Mouse (Mus musculus) cerebellum, postnatal 36 days (tissue): ENCODE results near the gene Sec16a.
A peak's percentile ranks its signal among the peaks of the same experiment; 100 is the strongest.

Experiments used
- DNase-seq, 2 experiments: peaks; one replicate each; pipeline ENCODE4 v3.0.0; 2021 to 2022; ENCODE audit warnings: mixed read lengths in 2 of 2

Gene Sec16a

DNA sequence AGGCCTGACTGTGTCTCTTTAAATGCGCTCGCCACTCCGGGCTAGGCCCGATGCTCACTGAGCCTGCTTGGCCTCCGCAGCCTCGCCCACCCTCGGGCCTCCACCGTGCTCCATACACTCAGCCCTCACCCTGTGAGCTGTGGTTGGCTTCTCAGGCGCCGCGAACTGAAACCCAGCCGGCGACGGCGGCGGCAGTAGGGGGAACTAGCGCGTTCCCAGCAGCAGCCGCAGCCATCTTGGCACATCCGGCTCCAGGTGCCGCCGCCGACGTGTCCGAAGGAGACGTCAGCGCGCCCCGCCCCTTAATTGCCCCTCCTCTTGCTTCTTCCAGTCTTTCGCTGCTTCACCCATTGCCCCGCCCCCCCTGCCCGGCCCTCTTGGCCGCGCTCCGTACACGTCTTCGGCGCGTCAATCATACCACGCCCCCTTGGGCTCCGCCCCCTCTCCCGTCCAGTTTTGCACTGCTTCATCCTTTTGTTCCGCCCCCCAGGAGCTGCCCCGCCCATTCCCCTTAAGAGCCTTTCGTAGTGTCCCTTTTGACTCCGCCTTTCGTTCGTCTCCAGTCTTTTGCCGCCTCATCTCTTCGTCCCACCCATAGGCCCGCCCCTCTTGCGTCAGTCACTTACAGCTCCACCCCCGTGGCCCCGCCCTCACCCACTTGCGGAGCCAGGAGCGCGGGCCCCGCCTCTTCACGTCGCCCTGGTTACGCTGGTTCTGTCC lies at the start of gene Sec16a:
Sec16a (minus strand) TSS at position 271 of the 720 bp plus-strand sequence.
- DNase-seq: peak; percentile 100

DNA sequence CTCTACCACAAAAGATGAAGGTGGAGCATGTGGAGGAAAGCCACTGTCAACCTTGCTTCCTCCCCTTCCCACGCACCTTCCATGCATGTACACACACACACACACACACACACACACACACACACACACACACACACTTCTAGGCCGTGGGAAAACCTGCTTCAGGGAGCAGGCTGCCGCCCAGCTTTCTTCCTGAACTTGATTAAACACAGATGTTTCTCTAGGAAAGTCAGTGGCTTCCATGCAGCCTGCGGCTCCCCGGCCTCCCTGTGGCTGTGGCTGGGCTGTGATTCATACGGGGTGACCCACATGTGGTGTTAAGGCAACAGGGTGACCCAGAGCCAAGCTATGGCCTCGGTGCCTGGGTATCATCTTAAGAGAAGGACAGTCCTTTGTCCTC lies 49.4 kb upstream of the Sec16a start:
- DNase-seq: no peak

DNA sequence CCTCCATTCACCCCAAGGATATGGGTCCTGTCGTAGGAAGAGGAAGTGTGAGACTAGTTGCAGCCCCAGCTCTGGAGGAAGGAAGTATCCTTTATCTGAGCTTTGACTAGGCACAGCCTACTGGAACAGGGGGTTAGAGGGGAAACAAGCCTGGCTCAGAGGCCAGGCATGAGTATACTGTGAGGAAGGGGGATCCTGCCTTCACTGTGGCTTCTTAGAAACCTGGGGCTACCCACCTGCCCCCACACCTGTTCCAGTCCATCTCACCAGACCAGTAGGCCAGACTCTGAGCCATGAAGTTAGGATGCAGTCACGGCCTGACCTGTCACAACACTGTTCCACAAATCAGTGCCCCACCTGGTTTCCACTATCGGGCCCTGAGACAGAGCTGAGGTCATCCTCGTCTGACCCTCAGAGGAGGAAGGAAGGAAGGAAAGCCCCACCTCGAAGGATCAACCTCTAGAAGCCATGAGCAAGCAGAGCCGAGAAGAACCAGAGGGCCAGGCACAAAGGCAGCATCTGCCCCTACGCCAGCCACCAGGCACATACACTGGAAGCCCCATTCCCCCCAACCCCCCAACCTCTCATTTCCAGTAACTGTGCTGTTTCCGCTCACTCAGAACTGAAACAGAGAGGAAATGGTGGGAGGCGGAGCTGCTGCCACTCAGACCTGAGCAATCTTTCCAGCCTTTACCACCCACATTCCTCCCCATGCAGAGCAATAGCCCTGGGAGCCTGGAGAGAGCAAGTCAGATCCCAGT lies 48.2 kb upstream of the Sec16a start:
- DNase-seq: no peak

DNA sequence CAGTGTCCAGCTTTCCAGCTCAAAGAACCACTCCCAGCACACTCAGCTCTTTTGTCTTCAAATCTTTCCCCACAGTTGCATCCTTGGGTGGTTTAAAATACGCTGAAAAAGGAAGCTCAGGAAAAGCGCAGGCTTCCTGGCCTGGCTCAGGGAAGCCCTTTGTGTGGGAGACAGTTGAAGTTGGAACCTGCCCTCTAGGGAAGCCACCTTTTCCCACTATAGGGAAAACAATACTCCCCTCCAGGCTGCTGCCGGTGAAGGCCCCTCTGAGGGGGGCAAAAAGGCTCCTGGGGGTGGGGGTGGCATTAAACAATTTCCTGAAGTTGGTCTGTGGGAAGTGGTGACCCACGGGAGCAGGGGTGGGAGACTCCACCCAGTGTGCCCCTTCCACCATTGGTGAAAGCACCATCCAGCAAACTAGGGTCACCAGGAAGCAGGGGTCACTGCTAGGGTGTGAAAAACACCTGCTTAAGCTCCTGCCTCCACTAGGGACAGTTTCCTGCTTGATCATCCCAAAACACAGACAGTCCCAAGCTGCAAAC lies 45.8 kb upstream of the Sec16a start:
- DNase-seq: no peak

DNA sequence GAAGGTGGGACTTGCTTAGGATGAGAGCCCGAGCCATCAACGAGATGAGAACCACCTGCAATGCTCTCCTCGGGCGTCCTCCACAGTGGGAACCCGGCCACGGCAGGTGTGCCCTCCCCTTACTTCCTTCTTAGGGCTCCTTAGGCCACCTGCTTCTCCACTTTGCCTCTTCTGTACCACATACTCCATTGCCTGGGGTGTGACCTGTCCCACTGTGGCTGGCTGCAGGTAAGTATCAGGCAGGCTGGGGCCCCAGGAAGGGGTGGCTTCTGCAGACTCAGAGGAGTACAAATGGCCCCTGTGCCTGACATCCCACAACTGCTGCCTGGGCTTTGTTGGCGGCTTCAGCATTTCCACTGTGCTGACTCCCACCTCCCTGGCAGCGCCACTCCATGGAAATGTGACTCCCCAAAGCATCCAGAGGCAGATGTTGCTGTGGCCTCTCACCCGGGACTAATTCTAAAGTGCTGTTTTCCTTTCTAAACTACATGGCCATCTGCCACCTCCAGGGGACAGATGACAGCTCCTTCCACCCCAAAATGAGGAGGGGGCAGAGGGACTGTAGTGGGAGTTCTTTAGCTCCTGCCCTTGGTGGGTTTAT lies 43.6 kb upstream of the Sec16a start:
- DNase-seq: no peak

DNA sequence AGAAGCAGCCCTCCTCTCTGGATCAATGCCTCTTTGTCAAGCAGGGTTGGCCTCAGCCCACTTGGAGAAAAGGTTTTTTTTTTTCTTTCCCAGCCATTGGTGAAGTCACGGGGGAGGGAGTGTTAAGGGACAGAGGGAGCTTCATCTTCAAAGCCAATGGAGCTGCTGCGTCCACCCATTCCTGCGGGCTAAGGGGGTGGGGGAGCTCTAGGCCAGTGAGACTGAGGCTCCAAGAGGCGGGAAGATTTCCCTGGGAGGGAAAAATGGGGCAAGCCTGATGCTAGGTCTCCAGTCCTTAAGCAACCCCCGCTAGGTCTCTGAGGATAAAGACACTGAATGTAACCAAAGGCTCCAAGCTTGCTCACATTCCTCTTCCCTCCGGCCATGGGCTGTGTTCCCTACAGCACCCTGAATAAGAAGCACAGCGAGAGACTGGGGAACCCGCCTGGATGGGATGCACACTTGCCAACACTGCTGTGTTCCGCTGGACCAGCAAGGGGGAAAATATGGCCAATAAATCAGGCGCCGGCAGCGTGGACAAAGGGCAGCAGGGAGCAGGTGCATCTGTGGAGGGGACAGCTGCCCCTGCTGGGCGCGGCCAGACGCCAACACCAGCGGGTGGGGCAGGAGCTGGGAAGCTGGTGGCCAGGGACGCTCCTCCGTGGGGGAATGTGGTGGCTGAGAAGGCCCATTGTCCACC lies 42.5 kb upstream of the Sec16a start:
- peak in 1 of 2 experiments; percentile 36 for DNase-seq

DNA sequence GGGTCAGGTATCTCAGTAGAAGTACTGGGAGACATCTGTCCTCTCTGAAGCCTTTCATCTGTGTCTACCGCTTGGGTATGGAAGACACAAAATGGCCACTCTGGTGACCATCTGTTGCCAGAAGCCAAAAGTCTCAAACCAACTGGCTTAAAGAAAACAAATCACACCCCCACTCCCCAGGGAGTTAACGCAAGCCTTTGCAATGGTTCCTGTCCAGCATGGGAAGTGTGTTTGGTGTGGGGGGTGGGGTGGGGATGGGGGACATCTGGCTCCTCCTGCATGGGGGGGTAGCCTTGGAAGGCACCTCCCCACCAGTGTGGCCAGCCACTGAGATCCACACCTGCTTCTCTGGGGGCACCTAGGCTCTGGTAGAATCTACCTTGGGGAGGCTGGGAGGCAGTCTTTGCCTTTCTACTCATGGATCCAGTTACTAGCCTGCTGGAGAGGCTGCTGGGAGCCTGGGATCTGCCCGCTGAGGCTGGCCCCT lies 41.9 kb upstream of the Sec16a start:
- no peak for DNase-seq

DNA sequence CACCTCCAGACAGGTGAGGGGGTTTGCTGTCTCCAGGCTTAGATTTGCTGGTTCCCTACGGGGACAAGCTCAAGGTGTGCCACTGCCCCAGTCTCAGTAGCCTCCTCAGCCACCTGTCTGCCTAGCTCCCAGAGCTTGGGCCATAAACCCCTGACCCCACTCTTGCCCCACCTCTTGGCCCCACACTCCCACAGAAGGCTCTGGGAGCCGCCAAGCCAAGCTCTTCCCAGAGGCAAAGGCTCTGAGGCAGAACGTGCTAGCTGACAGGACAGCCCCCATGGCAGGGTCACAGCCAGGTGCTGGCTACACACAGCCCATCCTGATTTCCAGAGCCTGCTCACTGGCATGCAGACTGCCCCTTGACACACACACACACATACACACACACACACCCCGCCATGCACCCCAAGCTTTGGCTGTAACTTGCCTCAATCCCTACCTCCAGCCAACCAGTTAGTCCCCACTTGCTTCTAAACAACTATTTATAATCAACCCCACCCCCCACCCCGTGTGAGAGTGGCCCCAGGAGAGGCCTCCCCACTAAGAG lies 41.3 kb upstream of the Sec16a start:
- no peak for DNase-seq

DNA sequence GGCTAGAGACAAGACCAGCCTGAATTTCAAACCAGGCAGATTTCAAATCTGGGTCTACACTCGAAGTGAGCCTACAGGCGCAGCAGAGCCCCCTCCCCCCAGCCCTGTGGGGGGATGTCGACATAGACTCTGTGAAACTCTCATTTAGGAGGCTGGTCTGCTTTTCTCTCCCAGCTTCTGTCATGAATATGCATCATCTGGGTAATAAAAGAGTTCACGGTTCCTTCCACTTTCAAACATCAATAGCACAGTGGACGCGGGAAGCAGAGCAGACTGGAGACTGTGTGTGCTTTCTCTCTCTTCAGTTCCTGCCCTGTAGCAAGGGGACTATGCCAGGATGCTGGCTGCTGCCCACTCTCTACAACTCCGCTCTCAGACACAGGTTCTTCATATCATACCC lies 40.7 kb upstream of the Sec16a start:
- DNase-seq: no peak

DNA sequence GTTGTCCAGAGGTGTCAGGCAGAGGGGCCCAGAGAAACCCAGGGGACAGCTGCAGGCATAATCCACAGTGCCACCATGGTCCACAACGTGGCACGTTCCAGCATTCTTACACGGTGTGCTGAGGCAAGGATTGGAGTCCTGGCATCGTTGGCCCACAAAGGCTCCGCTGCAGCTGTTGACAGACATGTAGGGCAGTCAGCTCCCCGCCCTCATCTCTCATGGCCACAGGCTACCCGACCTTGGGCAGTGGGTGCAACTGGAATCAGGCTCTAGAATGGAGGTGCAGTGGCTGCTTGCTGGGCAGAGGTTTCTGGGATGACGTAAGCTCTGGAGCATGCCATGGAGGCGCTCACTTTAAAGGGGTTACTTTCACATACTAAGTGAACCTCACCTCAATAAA lies 40.3 kb upstream of the Sec16a start:
- no peak for DNase-seq

DNA sequence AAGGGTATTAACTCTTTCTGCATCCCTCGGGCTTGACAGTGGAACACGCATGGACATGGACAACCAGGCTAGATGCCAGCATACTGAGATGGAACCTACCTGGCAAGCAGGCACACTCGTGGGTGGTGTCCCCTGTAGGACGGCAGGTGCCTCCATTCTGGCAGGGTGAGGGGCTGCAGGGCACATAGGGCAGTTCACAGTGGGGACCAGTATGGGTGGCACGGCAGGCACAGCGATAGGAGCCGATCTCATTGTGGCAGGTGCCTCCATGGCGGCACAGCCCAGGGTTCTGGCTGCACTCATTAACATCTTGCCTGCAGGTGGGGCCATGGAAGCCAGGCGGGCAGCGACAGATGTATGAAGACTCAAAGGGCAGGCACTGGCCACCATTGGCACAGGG lies 39.2 kb upstream of the Sec16a start:
- DNase-seq: no peak

DNA sequence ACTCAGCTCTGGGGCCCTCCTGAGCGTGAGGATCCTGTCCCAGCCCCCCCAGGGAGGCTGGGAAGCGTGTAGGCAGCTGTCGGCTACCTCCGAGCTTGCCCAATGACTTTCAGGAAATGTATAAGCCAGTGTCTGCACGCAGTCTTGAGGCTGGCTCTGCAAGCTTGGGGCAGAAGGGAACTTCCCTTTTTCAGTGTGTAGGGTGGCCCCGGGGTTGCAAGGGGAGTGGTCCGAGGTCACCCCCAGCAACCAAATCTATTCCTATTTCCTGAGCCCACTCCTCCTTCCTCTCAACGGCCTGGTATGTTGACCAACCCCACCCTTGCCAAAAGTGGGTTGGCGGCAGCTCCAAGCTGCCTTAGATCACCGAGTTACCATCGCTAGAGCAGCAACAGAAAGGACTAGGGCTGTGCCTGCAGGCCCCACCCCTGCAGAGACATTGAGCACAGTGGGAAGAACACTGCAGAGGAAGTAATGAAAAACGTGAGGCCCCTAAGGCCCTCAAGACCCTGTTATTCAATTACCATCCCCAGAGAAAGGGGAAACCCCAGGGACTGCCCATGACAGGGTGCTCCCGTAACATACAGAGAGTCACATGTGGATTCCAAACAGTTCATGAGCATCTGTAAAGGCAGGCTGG lies 38.3 kb upstream of the Sec16a start:
- DNase-seq: no peak

DNA sequence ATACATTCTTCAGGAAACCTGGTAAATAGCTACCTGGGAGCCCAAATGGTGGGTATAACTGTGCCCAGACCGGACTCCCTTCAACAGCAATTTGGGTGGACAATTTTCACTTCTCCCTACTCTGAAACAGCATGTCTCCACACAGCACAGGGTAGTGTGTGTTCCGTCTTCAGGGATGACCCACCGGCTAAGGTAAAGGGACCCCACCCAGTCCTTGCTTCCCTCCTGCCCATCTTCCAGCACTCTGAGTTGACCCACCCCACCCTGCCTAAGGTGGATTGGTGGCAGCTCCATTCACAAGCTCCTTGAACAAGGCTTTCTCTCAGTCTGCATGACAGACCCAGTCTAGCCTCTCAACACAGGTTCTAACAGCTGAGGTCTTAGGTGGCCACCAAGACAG lies 37.8 kb upstream of the Sec16a start:
- no peak for DNase-seq

DNA sequence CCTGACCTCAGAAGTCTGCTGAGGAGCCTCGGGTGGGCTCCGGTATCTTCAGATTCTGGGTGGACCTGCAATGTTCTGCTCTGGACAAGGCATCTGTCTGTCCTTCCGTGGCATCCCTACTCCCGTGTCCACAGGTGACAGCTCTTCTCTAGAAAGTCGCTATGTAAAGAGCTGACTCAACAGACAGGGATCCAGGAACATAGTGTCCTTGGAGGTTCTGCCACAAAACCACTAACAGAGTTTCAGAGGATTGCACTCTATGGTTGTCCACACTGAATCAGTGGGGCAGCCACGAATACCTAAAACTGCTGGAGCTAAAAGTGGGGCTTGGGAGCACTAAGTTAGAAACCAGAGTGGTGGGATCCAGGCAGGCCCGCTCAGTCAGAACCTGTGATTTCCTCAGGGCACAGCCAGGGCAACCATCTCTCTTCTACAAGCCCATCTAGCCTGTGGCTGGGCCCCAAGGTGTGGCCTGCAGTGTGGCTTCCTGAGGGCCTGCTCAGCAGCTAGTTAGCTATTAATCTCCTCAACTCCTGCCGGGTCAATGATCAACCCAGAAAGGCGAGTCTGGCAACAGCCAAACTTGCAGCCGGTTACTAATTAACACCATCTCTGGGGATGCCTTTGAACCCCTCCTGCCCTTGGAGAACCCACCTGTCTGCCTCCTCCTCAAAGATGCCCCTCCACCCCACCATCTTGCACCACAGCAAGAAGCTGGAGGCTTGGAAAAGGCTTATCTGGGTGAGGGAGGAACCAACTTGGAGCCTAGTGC lies 36.9 kb upstream of the Sec16a start:
- DNase-seq: no peak

DNA sequence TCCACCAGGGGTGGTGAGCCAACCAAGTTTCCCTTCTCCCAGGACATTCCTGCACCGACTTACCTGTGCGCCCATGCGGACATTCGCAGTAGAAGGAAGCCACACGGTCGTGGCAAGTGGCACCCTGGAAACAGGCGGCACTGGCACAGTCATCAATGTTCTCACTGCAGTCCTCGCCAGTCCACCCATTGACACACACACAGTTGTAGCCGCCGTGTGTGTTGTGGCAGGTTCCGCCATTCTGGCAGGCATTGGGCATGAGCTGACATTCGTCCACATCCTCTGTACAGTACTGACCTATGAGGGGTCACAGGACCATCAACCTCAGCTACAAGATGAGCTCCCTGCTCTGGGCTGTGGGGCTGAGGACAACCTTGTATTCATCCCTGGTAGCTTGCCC lies 35.9 kb upstream of the Sec16a start:
- no peak for DNase-seq

DNA sequence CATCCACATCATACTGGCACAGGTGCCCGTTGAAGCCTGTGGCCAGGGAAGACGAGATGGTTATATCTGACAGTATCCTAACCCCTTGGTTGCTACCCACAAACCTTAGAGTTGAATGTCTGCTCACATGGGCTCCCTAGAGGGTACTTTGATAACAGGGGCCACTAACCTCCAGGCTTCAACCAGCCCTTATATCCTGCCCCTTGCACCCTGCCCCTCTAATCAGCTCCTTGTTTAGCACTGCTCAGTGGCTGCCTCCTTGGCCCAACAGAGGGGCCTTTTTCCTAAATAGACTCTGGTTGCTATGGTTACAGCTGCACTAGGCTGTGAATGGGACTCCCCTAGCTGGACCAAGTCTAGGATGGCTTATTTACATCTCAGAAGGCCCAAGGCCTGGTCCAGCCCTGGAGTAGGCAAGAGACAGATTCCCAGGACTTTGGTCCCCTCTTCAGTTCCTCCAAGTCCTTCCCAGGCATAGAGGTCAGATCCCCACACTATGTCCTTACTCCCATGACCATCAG lies 33.7 kb upstream of the Sec16a start:
- no peak for DNase-seq

DNA sequence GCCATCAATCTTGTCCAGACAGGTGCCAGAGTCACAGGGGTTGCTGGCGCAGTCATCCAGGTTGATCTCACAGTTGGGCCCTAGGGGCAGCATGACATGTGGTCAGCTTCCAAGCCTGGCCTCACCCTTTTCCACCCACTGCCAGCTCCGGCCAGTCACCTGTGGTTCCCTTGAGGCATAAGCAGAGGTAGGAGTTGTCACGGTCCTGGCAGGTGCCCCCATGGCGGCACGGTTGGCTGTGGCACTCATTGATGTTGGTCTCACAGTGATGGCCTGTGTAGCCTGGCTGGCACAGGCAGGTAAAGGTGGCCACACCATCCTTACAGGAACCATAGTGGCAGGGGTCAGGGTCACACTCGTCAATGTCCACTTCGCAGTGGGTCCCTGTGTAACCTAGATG lies 32.9 kb upstream of the Sec16a start:
- DNase-seq: no peak

DNA sequence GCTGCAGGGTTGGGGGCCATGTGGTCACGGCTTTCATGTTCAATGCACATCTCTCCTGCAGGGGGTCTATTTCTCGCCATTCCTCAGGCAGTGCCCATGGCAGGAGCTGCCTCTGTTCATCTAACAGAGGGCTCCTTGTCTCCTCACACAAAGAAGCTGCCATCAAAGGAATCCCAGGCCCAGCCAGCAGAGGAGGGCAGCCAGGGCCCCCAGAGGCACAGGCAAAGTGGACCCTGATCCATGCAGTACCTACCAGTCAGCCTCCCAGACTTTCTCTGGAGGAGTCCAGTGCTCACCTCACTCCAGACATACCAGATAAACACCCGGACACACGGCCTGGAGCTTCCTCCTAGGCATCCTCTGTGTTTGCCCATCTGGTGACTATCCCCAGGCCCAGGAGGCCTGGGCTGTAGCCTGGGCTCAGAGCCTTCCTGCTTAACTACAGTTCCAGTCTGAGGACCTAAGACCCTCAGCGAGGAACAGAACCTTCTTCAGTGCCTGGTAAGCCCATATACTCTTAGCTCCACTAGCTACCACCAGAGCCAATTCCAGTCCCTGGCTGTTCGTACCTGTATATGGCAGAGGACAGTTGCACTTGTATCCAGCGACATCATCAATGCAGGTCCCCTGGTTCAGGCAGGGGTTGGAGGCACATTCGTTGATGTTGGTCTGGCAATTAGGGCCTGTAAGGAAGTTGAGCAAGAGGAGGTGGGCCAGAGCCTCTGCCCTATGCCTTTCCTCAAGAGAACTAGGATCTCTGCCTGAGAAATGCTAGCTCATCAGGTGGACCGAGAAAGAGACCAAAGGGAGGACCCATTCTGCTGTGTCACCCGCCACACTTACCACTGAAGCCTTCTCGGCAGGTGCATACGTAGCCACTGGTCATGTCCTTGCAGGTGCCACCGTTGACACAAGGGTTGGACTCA lies 30.8 kb upstream of the Sec16a start:
- no peak for DNase-seq

DNA sequence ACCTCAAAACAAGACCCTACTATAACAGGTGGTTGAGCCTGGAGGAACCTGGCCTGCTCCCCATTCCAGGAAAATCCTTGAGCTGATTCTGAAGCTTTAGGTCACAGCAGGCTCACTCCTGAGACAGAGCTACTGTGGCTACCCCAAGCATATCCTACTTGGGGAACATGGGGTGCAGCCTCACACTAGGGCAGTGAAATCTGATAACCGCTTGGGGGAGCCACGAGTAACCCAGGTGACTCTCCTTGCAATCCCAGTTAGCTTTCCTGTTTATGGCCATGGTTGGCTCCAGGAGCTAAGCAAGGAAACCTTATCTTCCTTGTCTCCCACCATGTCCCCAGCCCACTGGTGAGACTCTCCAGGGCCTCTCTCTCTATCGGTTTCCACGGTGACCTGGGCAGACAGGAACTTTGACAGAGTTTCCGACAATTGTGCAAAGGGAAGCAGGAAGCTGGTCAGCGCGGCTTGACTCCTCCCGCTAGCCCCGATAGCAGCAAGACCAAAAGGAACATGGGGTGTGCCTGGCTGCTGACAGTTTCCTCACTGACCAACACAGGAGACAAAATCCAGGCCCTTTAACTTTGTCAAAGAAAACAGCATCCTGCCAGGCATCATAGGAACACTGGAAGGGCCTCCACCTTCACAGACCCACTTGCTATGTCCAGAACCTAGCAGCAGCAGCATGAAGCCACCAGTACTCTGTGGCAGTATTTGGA lies 29.9 kb upstream of the Sec16a start:
- no peak for DNase-seq
